Mouse (Mus musculus): ENCODE measurements around the gene Napa.

GRCm38 (mm10) chr7:16119569-16120261 lies 21.5 kb downstream of the Napa start, which contains the start of gene Kptn:
- TF ChIP-seq CTCF (IDR thresholded peaks at IDR 0.05; ENCODE audit: low read depth) (peak; percentile 91), EP300 (IDR thresholded peaks at IDR 0.05; ENCODE audit: low read depth) (no peak; the same call in 1 of the 2 replicates)
